Mouse (Mus musculus) neural tube, embryonic 12.5 days (tissue): ENCODE measurements around the gene Fkbp1a. TPM values are rescaled to one million over a fixed set of nuclear protein-coding genes. Genes with fewer than 3 reads are reported as not detected.
A peak's percentile ranks its signal among the peaks of the same experiment; 100 is the strongest.

Source experiments
- ATAC-seq: fragments of 200-750 bp; cut with Nextera tagmentation; 2 replicates; pipeline ENCODE4 v1.8.0; 2017; ENCODE audit warnings: low read depth, mild to moderate bottlenecking, moderate TSS enrichment, moderate library complexity; ENCODE audit not compliant: low FRiP score
- H3K27ac ChIP-seq: fragments of 300-500 bp; sonication (generic); 2 replicates; pipeline ENCODE4 v1.5.1; 2016
- H3K27me3 ChIP-seq: fragments of 300-500 bp; sonication (generic); replicated peaks from 2 replicates; pipeline ENCODE4 v1.6.1; 2016; ENCODE audit warnings: mild to moderate bottlenecking
- H3K36me3 ChIP-seq: fragments of 300-500 bp; sonication (generic); 2 replicates; pipeline ENCODE4 v1.6.1; 2016; ENCODE audit warnings: mild to moderate bottlenecking
- H3K4me1 ChIP-seq: fragments of 300-500 bp; sonication (generic); 2 replicates; pipeline ENCODE4 v1.6.1; 2016
- H3K4me2 ChIP-seq: fragments of 300-500 bp; sonication (generic); replicated peaks from 2 replicates; pipeline ENCODE4 v1.6.1; 2016; ENCODE audit warnings: mild to moderate bottlenecking
- H3K4me3 ChIP-seq: fragments of 300-500 bp; sonication (generic); 2 replicates; pipeline ENCODE4 v1.5.1; 2016
- H3K9ac ChIP-seq: fragments of 300-500 bp; sonication (generic); 2 replicates; pipeline ENCODE4 v1.6.1; 2016; ENCODE audit warnings: mild to moderate bottlenecking
- H3K9me3 ChIP-seq: fragments of 300-500 bp; sonication (generic); 2 replicates; pipeline ENCODE4 v1.6.1; 2016; ENCODE audit warnings: mild to moderate bottlenecking
- WGBS: fragments of 180-500 bp; shearing (Covaris S2); methylation state at CpG from one replicate; pipeline ENCODE4 v1.1.7; 2016; 5-methylcytosine and 5-hydroxymethylcytosine counted together
- polyA plus RNA-seq: library from polyadenylated mRNA; unstranded; fragments of >200 nt; fragmentation: Nextera tagmentation; extraction: Ambion mirVana; gene quantifications from 2 replicates; pipeline ENCODE4 v1.2.1, GENCODE M21; 2016

Fkbp1a gene
- 604 and 611 TPM in 2 replicates for polyA plus RNA-seq

DNA sequence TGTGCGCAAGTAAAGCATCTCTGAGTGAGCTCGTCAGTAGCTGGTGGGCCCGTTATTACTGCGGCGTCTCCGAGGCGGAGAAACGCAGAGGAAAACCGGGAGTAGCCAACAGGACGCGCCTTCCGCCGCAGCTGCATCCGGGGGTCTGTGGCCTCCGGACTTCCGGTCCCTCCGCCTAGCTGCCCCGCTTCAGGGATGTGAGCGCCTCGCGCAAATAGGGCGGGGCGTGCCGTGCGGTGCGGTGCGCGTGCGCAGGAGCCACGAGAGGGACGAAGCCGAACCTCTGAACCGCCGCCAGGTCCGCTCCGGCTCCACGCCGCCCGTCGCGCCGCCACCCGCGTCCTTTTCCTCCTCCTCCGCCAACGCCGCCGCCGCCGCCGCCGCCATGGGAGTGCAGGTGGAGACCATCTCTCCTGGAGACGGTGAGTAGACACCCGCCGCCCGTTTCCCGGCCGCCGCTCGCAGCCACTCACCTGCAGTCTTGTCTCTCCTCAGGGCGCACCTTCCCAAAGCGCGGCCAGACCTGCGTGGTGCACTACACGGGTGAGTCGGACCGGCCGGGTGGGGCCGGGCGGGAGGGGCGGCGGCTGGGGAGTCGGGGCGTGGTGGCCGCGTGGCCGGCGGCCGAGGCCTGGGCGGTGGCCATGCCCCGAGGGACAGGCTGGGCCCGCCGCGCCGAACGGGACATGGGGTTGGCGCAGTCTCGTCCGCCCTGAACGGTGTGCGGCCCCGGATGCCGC lies at the start of gene Fkbp1a:
TSS of gene Fkbp1a (plus strand) at position 161 of the 740 bp plus-strand sequence.
- peak; percentile 95 for ATAC-seq
- Histone ChIP-seq H3K36me3 (peaks cover 24% of the 10 kb centered on the region), H3K9me3 (no peaks in the 10 kb centered on the region), H3K9ac (peak within 1 kb of the TSS; percentile 94), H3K27ac (peak within 1 kb of the TSS; percentile 81), H3K27me3 (no peaks in the 10 kb centered on the region), H3K4me2 (peak within 1 kb of the TSS; percentile 82), H3K4me1 (peaks cover 34% of the 10 kb centered on the region), H3K4me3 (peak within 1 kb of the TSS; percentile 98)
- WGBS: under 1% methylated on average over 92 of the region's 93 CpGs

DNA sequence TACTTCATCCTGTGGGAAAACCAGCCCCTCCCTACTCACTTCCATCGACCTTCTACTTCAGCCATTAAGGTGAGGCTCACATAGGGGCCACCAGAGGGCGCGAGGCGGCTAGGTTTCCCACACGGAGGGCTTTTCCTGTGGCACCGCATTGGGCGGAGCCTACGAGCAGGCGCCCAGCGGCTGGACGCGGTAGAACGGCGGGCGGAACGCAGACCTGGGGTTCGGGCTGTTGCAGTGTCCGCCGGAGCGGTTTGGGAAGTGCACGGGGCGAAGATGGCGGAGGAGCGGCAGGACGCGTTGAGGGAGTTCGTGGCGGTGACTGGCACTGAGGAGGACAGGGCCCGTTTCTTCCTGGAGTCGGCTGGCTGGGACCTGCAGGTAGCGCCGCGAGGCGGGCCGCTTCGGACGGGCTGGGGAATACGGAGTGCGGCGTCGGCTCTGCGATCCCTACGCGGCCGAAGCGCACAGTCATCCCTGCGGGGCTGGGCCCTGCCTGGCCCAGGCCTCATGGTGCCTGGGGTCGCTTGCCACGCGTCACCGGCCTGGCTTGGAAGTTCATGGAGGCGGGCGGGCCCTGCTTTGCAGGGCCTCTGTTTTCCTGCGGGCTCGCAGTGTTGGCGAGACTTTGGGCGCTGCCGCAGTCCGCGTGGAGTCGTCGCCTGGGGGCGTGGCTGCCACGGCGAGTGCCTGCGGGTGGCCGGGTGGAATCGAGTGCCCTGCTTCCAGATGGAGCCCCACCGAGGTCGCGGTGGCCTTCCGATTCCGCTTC lies 48.1 kb upstream of the Fkbp1a start, which contains the start of gene Nsfl1c:
TSS of gene Nsfl1c (plus strand) at position 148 of the 769 bp plus-strand sequence.
- peaks cover 7% of the 10 kb centered on the region for H3K4me1 ChIP-seq
- peak; percentile 100 for ATAC-seq
- under 1% methylated on average over 73 of the region's 73 CpGs for WGBS

GRCm38 (mm10) chr2:151498358-151498757 lies 43.9 kb upstream of the Fkbp1a start:
- Histone ChIP-seq H3K9ac (no peak overlapping the region), H3K4me1 (peaks cover 7% of the 10 kb centered on the region), H3K36me3 (peaks cover 45% of the 10 kb centered on the region), H3K27ac (no peak overlapping the region), H3K4me3 (no peak overlapping the region), H3K27me3 (no peaks in the 10 kb centered on the region), H3K4me2 (no peak overlapping the region), H3K9me3 (no peaks in the 10 kb centered on the region)
- WGBS: 64% methylated on average over 3 of the region's 3 CpGs
- ATAC-seq: no peak

More for the DNA sequence above, 48.1 kb upstream of the Fkbp1a start, which contains the start of gene Nsfl1c:
- Histone ChIP-seq H3K9ac (peak within 1 kb of the TSS; percentile 93), H3K4me2 (peak within 1 kb of the TSS; percentile 86), H3K27ac (no peak within 1 kb of the TSS), H3K36me3 (peaks cover 15% of the 10 kb centered on the region), H3K4me3 (peak within 1 kb of the TSS; percentile 98), H3K9me3 (no peaks in the 10 kb centered on the region), H3K27me3 (no peaks in the 10 kb centered on the region)

DNA sequence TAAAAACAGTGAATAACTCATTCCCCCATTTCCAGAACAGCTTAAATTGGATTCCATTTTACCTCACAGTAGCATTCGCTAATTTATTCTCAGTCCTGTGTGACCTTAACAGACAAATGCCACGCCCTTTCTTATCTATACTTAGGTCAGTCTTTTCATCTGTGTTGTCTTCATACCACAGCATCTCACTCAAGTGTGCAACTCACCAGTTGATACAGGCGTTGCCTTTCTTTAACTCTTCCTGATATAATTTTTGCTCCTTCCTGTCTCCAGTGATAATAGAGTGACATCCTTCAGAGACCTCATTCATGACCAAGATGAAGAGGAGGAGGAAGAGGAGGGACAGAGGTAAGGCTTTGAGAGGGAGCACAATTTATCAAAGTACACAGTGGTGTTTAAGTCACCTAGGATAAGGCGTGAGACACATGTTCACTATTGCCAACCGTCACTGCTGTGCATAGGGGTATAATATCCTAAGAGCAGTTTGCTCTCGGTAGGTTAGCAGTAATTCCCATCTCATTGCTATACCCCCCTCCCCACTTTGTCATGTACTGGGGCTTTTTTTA lies 41.8 kb upstream of the Fkbp1a start:
- H3K36me3 ChIP-seq: peaks cover 64% of the 10 kb centered on the region
- no peak for ATAC-seq
- no peak overlapping the region for H3K4me2 ChIP-seq
- H3K27me3 ChIP-seq: no peaks in the 10 kb centered on the region
- H3K9me3 ChIP-seq: no peaks in the 10 kb centered on the region
- H3K4me3 ChIP-seq: no peak overlapping the region
- no peak overlapping the region for H3K9ac ChIP-seq
- no peaks in the 10 kb centered on the region; the same call in 1 of the 2 replicates for H3K4me1 ChIP-seq
- WGBS: 89% methylated on average over 6 of the region's 6 CpGs
- H3K27ac ChIP-seq: no peak overlapping the region

DNA sequence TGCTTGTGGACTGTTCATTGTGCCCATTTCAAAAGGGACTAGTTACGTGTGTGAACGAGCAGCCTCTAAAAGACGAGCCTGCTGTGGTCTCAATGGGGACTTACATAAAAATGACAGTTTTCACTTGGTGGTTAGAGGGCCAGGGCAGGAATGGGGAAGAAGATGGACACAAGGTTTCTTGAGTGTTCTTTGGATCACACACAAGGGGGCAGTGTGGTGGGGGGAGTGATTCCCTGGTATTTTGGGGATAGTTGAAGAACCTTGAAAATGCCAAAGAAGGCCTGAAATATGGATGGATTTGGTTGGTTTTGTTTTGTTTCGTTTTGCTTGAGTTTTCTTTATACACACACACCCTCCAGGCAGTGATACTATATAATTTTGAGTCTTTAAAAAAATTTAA lies 38.1 kb upstream of the Fkbp1a start:
- H3K9me3 ChIP-seq: no peaks in the 10 kb centered on the region
- ATAC-seq: no peak

GRCm38 (mm10) chr2:151512199-151512598 lies 30.1 kb upstream of the Fkbp1a start:
- H3K4me1 ChIP-seq: no peaks in the 10 kb centered on the region
- no peak overlapping the region for H3K4me2 ChIP-seq
- peaks cover 84% of the 10 kb centered on the region for H3K36me3 ChIP-seq
- no peak for ATAC-seq
- no peak overlapping the region for H3K9ac ChIP-seq
- no peak overlapping the region for H3K27ac ChIP-seq
- no peaks in the 10 kb centered on the region for H3K27me3 ChIP-seq
- no peak overlapping the region for H3K4me3 ChIP-seq
- no peaks in the 10 kb centered on the region for H3K9me3 ChIP-seq

More for the DNA sequence above, 38.1 kb upstream of the Fkbp1a start:
- Histone ChIP-seq H3K27ac (no peak overlapping the region), H3K4me3 (no peak overlapping the region), H3K9ac (no peak overlapping the region), H3K27me3 (no peaks in the 10 kb centered on the region), H3K4me2 (no peak overlapping the region), H3K36me3 (peaks cover 75% of the 10 kb centered on the region), H3K4me1 (no peaks in the 10 kb centered on the region)
- whole genome bisulfite sequencing: 87% methylated on average over 4 of the region's 4 CpGs

- Histone ChIP-seq H3K27me3 (no peaks in the 10 kb centered on the region), H3K36me3 (peaks cover 78% of the 10 kb centered on the region), H3K4me1 (no peaks in the 10 kb centered on the region), H3K4me3 (no peak overlapping the region), H3K9ac (no peak overlapping the region), H3K27ac (no peak overlapping the region), H3K9me3 (no peaks in the 10 kb centered on the region), H3K4me2 (no peak overlapping the region)
- ATAC-seq: no peak
- WGBS: 86% methylated on average over 3 of the region's 3 CpGs
These were observed 28.6 kb upstream of the Fkbp1a start for GRCm38 (mm10) chr2:151513525-151514285.

GRCm38 (mm10) chr2:151519000-151519399 lies 23.3 kb upstream of the Fkbp1a start:
- Histone ChIP-seq H3K4me1 (no peaks in the 10 kb centered on the region), H3K4me3 (no peak overlapping the region), H3K9ac (no peak overlapping the region), H3K9me3 (no peaks in the 10 kb centered on the region), H3K36me3 (peaks cover 46% of the 10 kb centered on the region), H3K27ac (no peak overlapping the region), H3K4me2 (no peak overlapping the region), H3K27me3 (no peaks in the 10 kb centered on the region)
- 95% methylated on average over 2 of the region's 2 CpGs for WGBS
- ATAC-seq: no peak

GRCm38 (mm10) chr2:151524324-151525041 lies 17.8 kb upstream of the Fkbp1a start:
- 79% methylated on average over 4 of the region's 4 CpGs for WGBS

DNA sequence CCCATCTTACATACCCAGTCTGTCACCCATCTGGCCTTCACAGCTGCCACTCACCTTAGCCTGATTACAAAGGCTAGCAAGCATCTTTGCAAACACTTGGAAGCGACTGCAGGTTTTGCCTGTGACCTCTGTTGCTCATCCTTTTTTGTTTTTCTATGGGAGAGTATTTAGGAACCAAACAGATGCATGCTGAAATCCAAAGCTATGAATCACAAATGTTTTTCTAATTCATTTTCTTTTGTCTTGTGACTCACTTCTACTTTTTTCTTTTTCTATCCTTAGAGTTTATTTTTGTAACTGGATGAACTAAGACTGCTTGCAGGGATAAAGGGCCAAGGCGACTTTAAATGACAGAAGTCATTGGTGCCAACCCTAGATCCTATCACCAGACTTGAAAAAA lies 16.8 kb upstream of the Fkbp1a start:
- no peak overlapping the region for H3K4me3 ChIP-seq
- no peak overlapping the region for H3K27ac ChIP-seq
- no peaks in the 10 kb centered on the region for H3K27me3 ChIP-seq
- no peak overlapping the region for H3K4me2 ChIP-seq
- WGBS: 74% methylated on average over 2 of the region's 2 CpGs
- no peak for ATAC-seq
- peaks cover 9% of the 10 kb centered on the region for H3K36me3 ChIP-seq
- no peaks in the 10 kb centered on the region for H3K9me3 ChIP-seq
- no peaks in the 10 kb centered on the region for H3K4me1 ChIP-seq
- no peak overlapping the region for H3K9ac ChIP-seq

More at GRCm38 (mm10) chr2:151524324-151525041, 17.8 kb upstream of the Fkbp1a start:
- H3K36me3 ChIP-seq: peaks cover 15% of the 10 kb centered on the region
- H3K27me3 ChIP-seq: no peaks in the 10 kb centered on the region
- H3K4me3 ChIP-seq: no peak overlapping the region
- ATAC-seq: no peak
- no peak overlapping the region for H3K4me2 ChIP-seq
- H3K9me3 ChIP-seq: no peaks in the 10 kb centered on the region
- no peak overlapping the region for H3K27ac ChIP-seq
- H3K4me1 ChIP-seq: no peaks in the 10 kb centered on the region
- H3K9ac ChIP-seq: no peak overlapping the region

- H3K4me3 ChIP-seq: no peak overlapping the region
- WGBS: 84% methylated on average over 1 of the region's 1 CpGs
- no peaks in the 10 kb centered on the region; the same call in 1 of the 2 replicates for H3K36me3 ChIP-seq
- no peak for ATAC-seq
- no peak overlapping the region for H3K4me2 ChIP-seq
- no peaks in the 10 kb centered on the region for H3K27me3 ChIP-seq
- no peaks in the 10 kb centered on the region for H3K9me3 ChIP-seq
- H3K4me1 ChIP-seq: no peaks in the 10 kb centered on the region
- H3K27ac ChIP-seq: no peak overlapping the region
- H3K9ac ChIP-seq: no peak overlapping the region
These were observed 14.2 kb upstream of the Fkbp1a start for GRCm38 (mm10) chr2:151528066-151528465.
